Mouse (Mus musculus) ES-E14 (cell line): Measurements from ENCODE around the gene Efnb3. TPM values are rescaled to one million over a fixed set of nuclear protein-coding genes. Genes with fewer than 3 reads are reported as not detected.

Experiments used
- DNase-seq: peaks from one replicate; pipeline ENCODE4 v3.0.0-alpha.2; 2013; ENCODE audit warnings: low read depth, low spot score
- H3K27ac ChIP-seq: 2 replicates; pipeline ENCODE4 v1.5.1; 2012; ENCODE audit warnings: low read depth, mild to moderate bottlenecking, low read length, moderate library complexity, mixed read lengths; ENCODE audit not compliant: poor library complexity, insufficient read depth, severe bottlenecking
- H3K36me3 ChIP-seq: 2 replicates; pipeline ENCODE4 v1.6.1; 2012; ENCODE audit warnings: mild to moderate bottlenecking, low read length, moderate library complexity, mixed read lengths; ENCODE audit not compliant: control insufficient read depth, poor library complexity, insufficient read depth, severe bottlenecking
- H3K4me1 ChIP-seq, 2 experiments: fragments of 150-350 bp in 1 of 2; sonication (generic) in 1 of 2; 2 replicates each; pipeline ENCODE4 v1.6.1; 2012; ENCODE audit warnings: low read length in 2 of 2, mild to moderate bottlenecking in 1 of 2, mixed read lengths in 1 of 2; ENCODE audit not compliant: control insufficient read depth in 2 of 2, insufficient read depth in 2 of 2, poor library complexity in 1 of 2
- H3K4me3 ChIP-seq, 2 experiments: fragments of 150-350 bp in 1 of 2; sonication (generic) in 1 of 2; 2 replicates each; pipeline ENCODE4 v1.5.1; 2012; ENCODE audit warnings: low read length in 2 of 2, low read depth in 1 of 2, mild to moderate bottlenecking in 1 of 2, mixed read lengths in 1 of 2; ENCODE audit not compliant: insufficient read depth in 1 of 2, poor library complexity in 1 of 2, severe bottlenecking in 1 of 2
- H3K9ac ChIP-seq: 2 replicates; pipeline ENCODE4 v1.6.1; 2012; ENCODE audit warnings: low read depth, mild to moderate bottlenecking, low read length, mixed read lengths; ENCODE audit not compliant: poor library complexity, insufficient read depth, severe bottlenecking
- H3K9me3 ChIP-seq: fragments of 150-350 bp; sonication (generic); 2 replicates; pipeline ENCODE4 v1.6.1; 2012; ENCODE audit warnings: low read depth, mild to moderate bottlenecking, low read length; ENCODE audit not compliant: control insufficient read depth, insufficient read depth
- CHD2 ChIP-seq: IDR thresholded peaks from 2 replicates; pipeline ENCODE4 v1.6.1; 2014; ENCODE audit warnings: mild to moderate bottlenecking, low read depth, low read length, inconsistent platforms
- HCFC1 ChIP-seq: IDR thresholded peaks from 2 replicates; pipeline ENCODE4 v1.6.1; 2012; ENCODE audit warnings: low read length, inconsistent platforms, borderline replicate concordance; ENCODE audit not compliant: insufficient read depth
- MAFK ChIP-seq: IDR thresholded peaks from 2 replicates; pipeline ENCODE4 v1.6.1; 2014; ENCODE audit warnings: mild to moderate bottlenecking, low read depth, low read length, inconsistent platforms; ENCODE audit not compliant: insufficient read depth
- ZC3H11A ChIP-seq: IDR thresholded peaks from 2 replicates; pipeline ENCODE4 v1.6.1; 2012; ENCODE audit warnings: low read depth, mild to moderate bottlenecking, inconsistent platforms, low read length, borderline replicate concordance
- ZNF384 ChIP-seq: IDR thresholded peaks from 2 replicates; pipeline ENCODE4 v1.6.1; 2012; ENCODE audit warnings: low read depth, low read length, inconsistent platforms
- in situ Hi-C, 2 experiments: fragments of 600-800 bp; cut with MboI; formaldehyde crosslinking; loops; one replicate each; pipeline ENCODE4 v1.15.1; 2025; ENCODE audit warnings: low sequenced_read_pairs in 2 of 2, inconsistent platforms in 1 of 2; ENCODE audit not compliant: unreplicated experiment in 2 of 2
- total RNA-seq: library from RNA; depleted of rRNA; stranded (reverse); fragments of 300-350 nt; gene quantifications from 2 replicates; pipeline ENCODE4 v1.2.3, GENCODE M21; 2012

Efnb3 gene
- total RNA-seq, 1 experiment: 3.2 TPM

- H3K36me3 ChIP-seq: peaks cover 45% of the 10 kb centered on the region
- no peak overlapping the region for H3K9ac ChIP-seq
- TF ChIP-seq HCFC1 (no peak), CHD2 (no peak), MAFK (no peak), ZC3H11A (no peak), ZNF384 (no peak)
- no peaks in the 10 kb centered on the region for H3K9me3 ChIP-seq
- peaks cover 0 to 13% of the 10 kb centered on the region in 2 experiments; a peak in 2 of 4 replicates for H3K4me1 ChIP-seq
- no peak for DNase-seq
- in situ Hi-C loops: no loop called here
- no peak overlapping the region for H3K27ac ChIP-seq
- no peak overlapping the region for H3K4me3 ChIP-seq
These were observed 32.8 kb upstream of the Efnb3 start for GRCm38 (mm10) chr11:69592799-69593198.

- H3K36me3 ChIP-seq: peaks cover 53% of the 10 kb centered on the region
- TF ChIP-seq ZC3H11A: no peak
- TF ChIP-seq CHD2: no peak
- no peak for TF ChIP-seq MAFK
- TF ChIP-seq ZNF384: no peak
- no peak for TF ChIP-seq HCFC1
- no peak overlapping the region for H3K27ac ChIP-seq
These were observed 32.1 kb upstream of the Efnb3 start for GRCm38 (mm10) chr11:69591899-69592637.

GRCm38 (mm10) chr11:69591424-69591823 is 31.4 kb upstream of the Efnb3 start:
- DNase-seq: no peak
- Histone ChIP-seq H3K36me3 (peaks cover 54% of the 10 kb centered on the region), H3K4me1 (peaks cover 0 to 13% of the 10 kb centered on the region in 2 experiments; a peak in 3 of 4 replicates), H3K27ac (no peak overlapping the region), H3K9ac (no peak overlapping the region), H3K9me3 (no peaks in the 10 kb centered on the region), H3K4me3 (no peak overlapping the region)
- no peak for TF ChIP-seq ZC3H11A
- no peak for TF ChIP-seq CHD2
- TF ChIP-seq HCFC1: no peak
- no peak for TF ChIP-seq MAFK
- TF ChIP-seq ZNF384: no peak
- in situ Hi-C loops: no loop called here

More at GRCm38 (mm10) chr11:69591899-69592637, 32.1 kb upstream of the Efnb3 start:
- H3K9ac ChIP-seq: no peak overlapping the region
- peaks cover 0 to 13% of the 10 kb centered on the region in 2 experiments; a peak in 2 of 4 replicates for H3K4me1 ChIP-seq
- no peaks in the 10 kb centered on the region for H3K9me3 ChIP-seq
- DNase-seq: no peak
- H3K4me3 ChIP-seq: no peak overlapping the region
- in situ Hi-C loops: no loop called here

- in situ Hi-C loops: no loop called here
- Histone ChIP-seq H3K36me3 (peaks cover 54% of the 10 kb centered on the region), H3K9ac (no peak overlapping the region), H3K9me3 (no peaks in the 10 kb centered on the region), H3K4me1 (peaks cover 0 to 20% of the 10 kb centered on the region in 2 experiments; a peak in 3 of 4 replicates), H3K27ac (no peak overlapping the region), H3K4me3 (no peak overlapping the region)
- DNase-seq: no peak
- TF ChIP-seq ZC3H11A (no peak), MAFK (no peak), CHD2 (no peak), HCFC1 (no peak), ZNF384 (no peak)
These were observed 30.6 kb upstream of the Efnb3 start for GRCm38 (mm10) chr11:69590622-69591021.
